Mouse (Mus musculus): ENCODE measurements around the gene Pck2. TPM values are rescaled to one million over a fixed set of nuclear protein-coding genes. Genes with fewer than 3 reads are reported as not detected.

The Pck2 gene
- 35.5 and 37.4 TPM in 2 replicates for polyA plus RNA-seq (2016; fragmentation: Nextera tagmentation; extraction: Ambion mirVana)

DNA sequence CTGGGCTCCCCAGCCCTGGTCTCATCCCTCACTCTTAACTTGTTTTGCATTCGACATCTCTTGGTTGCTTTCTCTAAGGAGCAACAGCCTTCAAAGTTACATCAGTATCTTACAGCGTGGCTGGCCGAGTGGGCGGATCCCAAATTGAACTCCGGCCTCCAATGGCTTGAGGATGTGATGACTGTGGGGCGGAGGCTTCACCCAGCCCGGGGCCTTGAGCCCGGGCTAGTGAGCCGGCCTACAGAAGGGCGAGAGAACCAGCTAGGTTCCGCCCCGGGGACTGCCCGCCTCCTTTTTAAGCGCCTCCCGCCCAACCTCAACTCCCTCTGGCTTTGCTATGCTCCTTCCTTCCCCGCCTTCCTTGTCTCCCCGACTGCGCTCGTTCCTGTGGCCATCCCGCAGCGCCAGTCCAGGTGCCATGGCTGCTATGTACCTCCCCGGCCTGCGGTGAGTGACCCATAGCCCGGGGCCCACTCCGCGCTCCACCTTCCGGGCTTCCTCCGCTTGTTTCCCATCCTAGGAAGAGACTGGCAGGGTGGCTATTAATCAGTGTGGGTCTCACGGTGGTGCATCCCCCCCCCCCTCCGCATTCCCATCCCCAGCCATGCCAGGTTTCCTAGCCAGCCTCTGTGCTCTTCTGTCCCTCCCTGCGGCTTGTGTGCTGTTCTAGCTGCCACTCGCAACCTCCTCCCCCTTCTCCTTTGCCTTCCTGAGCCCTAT, at the start of gene Pck2:
Gene Pck2 (plus strand): TSS at position 200 of the 720 bp plus-strand sequence.
- Histone ChIP-seq H3K9ac (peak within 1 kb of the TSS; percentile 87), H3K9me3 (replicated peaks) (no peaks in the 10 kb centered on the region), H3K4me2 (peak within 1 kb of the TSS; percentile 89), H3K4me3 (peak within 1 kb of the TSS; percentile 71), H3K27ac (peak within 1 kb of the TSS; percentile 87), H3K36me3 (peaks cover 30% of the 10 kb centered on the region), H3K4me1 (peaks cover 51% of the 10 kb centered on the region), H3K27me3 (replicated peaks) (0 out of 2 replicates have a peak, but pooled peaks cover 4% of the 10 kb centered on the region)
- under 1% methylated on average over 32 of the region's 32 CpGs for whole genome bisulfite sequencing (ENCODE audit: insufficient replicate concordance)
- ATAC-seq, result peak; percentile 98

DNA sequence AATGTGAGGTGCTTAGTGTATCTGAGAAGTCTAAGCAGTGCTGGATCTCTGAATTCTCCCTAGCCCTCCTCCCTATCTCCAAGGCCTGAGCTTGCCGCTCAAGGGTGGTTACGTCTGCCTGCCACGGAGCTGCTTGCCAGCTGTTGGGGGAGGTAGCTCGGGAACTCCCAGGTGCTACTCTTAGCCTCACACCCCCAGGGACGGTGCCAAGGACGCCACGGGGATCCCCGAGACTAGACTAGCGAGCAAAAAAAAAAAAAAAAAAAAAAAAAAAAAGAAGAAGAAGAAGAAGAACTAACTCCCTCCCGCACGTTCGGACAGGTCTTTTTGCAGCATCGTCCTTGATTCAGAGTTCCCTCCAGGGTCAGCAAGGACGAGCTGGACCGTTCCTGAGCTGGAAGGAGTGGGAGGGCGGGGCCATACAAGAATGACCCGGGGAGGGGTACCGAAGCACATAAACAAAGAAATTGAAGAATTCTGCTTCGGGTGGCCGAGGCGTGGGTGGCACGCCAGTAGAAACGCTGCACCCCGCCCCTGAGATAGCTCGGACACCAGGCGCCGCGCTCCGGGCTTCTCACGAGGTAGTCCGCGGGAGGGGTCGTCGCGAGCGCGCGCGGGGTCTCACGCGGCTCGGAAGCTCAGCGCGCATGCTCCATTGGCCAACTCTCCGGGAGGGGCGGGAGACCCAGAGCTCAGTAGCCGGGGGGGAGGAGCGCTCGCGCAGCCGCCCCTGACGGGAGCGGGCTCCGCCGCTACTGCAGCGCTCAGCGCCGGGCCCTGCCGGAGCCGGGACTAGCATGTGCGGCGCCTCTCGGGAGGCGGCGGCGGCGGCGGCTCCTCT, 49.5 kb upstream of the Pck2 start, which contains the start of gene Carmil3:
Gene Carmil3 (plus strand): TSS at position 291 of the 841 bp plus-strand sequence.
- ATAC-seq, result peak; percentile 62
- peak within 1 kb of the TSS; percentile 77 for H3K27ac ChIP-seq
- no peaks in the 10 kb centered on the region for H3K9me3 ChIP-seq (replicated peaks)
- whole genome bisulfite sequencing (ENCODE audit: insufficient replicate concordance), result under 1% methylated on average over 67 of the region's 68 CpGs
- H3K9ac ChIP-seq, result peak within 1 kb of the TSS; percentile 74
- H3K4me3 ChIP-seq, result peak within 1 kb of the TSS; percentile 73
- H3K4me1 ChIP-seq, result peaks cover 29% of the 10 kb centered on the region
- peak within 1 kb of the TSS; percentile 100 for H3K4me2 ChIP-seq
- H3K27me3 ChIP-seq (replicated peaks), result peaks cover 29% of the 10 kb centered on the region
- H3K36me3 ChIP-seq, result peaks cover 33% of the 10 kb centered on the region

DNA sequence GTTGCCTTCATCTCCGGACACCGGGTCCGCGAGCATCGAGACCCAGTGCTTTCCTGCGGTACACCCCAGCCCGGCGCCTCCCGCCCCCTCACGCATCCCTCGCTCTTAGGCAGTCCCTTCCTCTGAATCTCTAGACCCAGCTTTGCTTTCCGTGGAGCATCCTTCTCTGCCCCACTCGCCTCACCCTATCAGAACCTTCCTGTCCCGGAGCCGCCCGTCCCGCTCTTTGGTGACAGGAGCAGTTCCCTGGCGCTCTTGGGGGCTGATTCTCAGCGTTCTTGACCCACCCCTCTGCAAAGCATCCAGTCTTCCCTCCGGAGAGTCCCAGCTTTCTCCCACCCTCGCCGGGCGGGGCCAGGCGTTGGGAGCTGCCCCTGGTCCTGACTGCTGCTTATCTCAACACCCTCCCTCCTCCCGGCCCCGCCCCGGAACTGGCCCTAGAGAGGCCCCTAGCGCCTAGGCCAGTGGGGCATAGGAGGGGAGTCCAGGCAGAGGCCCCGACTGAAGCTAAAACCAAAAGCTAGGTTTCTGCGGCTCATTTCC, 48.7 kb upstream of the Pck2 start:
- Histone ChIP-seq H3K4me2 (peak overlapping the region; percentile 100), H3K27ac (peak overlapping the region; percentile 77), H3K9ac (peak overlapping the region; percentile 74), H3K4me1 (peaks cover 29% of the 10 kb centered on the region), H3K27me3 (replicated peaks) (peaks cover 35% of the 10 kb centered on the region), H3K4me3 (peak overlapping the region; percentile 73), H3K36me3 (peaks cover 25% of the 10 kb centered on the region), H3K9me3 (replicated peaks) (no peaks in the 10 kb centered on the region)
- WGBS (ENCODE audit: insufficient replicate concordance), result under 1% methylated on average over 29 of the region's 30 CpGs
- ATAC-seq, result peak; percentile 93

DNA sequence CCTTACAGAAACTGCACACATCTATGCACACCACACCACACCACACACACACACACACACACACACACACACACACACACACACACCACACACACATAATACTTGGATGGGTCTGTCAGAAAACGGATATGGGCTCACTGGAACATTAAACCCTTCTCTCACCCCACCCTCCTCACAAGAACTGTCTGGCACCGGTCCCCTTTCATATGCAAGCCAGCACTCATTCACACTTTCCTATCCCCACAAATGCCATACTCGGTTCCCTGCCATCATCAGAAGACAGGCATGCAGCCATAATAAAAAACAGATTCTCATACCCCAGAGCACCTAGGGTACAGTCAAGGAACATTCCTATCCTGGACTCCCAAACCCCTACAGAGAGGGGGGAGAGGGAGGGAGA, 48.0 kb upstream of the Pck2 start:
- H3K4me1 ChIP-seq, result peaks cover 30% of the 10 kb centered on the region
- 22% methylated on average over 3 of the region's 3 CpGs for WGBS (ENCODE audit: insufficient replicate concordance)
- ATAC-seq, result no peak
- peak overlapping the region; percentile 74; the same call in 1 of the 2 replicates for H3K9ac ChIP-seq
- H3K4me3 ChIP-seq, result peak overlapping the region; percentile 73; the same call in 1 of the 2 replicates
- H3K9me3 ChIP-seq (replicated peaks), result no peaks in the 10 kb centered on the region
- H3K27me3 ChIP-seq (replicated peaks), result peaks cover 35% of the 10 kb centered on the region
- H3K4me2 ChIP-seq, result peak overlapping the region; percentile 100
- H3K36me3 ChIP-seq, result peaks cover 22% of the 10 kb centered on the region
- peak overlapping the region; percentile 77 for H3K27ac ChIP-seq

DNA sequence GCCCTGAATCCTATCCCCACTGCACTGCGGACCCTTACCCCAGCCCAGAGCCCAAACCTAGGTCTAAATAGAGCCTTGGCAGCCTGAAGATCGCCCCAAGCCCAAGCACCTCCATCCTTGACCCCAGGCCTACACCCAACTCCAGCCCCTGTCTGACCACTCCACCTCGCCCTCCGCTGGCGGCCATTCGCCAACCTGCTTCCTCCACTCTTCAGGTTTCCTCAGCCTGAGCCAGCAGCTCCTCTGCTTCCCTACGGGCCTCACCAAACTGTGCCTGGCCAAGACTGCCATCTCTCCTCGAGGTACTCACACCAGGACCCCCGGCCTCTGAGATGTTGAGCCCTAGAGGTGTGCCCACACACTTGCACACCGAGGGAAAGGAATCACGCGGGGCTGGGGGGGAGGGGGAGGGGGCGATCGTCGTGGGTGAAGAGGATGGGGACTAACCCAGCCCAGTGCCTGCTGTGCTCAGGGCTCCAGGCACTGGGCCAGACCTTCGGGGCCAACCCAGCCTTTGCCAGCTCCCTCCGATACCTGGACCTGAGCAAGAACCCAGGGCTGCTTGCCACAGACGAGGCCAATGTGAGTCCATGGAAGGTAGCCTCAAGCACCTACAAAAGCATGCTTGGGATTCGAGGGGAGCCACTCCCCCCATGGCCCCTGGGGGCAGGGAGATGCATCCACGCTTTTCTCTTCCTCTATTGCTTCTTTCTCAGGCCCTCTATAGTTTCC, 44.4 kb upstream of the Pck2 start:
- ATAC-seq, result no peak
- peaks cover 5% of the 10 kb centered on the region; the same call in 1 of the 2 replicates for H3K36me3 ChIP-seq
- H3K27me3 ChIP-seq (replicated peaks), result peaks cover 39% of the 10 kb centered on the region
- 65% methylated on average over 20 of the region's 20 CpGs for WGBS (ENCODE audit: insufficient replicate concordance)
- H3K4me1 ChIP-seq, result peaks cover 25% of the 10 kb centered on the region
- no peak overlapping the region for H3K27ac ChIP-seq
- no peak overlapping the region for H3K4me2 ChIP-seq
- no peak overlapping the region for H3K9ac ChIP-seq
- no peaks in the 10 kb centered on the region for H3K9me3 ChIP-seq (replicated peaks)
- no peak overlapping the region for H3K4me3 ChIP-seq

DNA sequence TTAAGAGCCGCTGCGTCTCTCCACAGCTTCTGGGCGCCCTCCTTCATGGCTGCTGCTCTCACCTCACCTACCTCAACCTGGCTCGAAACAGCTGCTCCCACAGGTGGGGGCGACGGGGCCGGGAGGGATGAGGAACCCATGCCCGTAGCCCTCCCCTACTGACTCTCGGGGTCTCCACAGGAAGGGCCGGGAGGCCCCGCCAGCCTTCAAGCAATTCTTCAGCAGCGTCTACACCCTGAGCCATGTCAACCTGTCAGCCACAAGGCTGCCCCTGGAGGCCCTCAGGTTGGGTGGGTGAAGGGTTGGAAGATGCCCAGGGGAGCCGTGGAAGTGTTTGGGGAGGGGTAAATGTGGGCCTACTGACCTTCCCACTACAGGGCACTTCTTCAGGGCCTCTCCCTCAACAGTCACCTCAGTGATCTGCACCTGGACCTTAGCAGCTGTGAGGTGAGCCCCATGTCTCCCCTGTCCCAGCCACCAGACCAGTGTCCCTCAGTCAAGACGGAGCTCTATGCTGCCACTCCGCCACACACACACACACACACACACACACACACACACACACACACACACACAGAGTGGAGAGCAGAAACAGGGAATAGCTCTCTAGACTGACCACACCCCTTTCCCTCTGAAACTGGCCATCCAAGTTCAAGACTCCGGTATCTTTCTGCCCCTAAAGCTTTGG, 43.2 kb upstream of the Pck2 start:
- Histone ChIP-seq H3K9me3 (replicated peaks) (no peaks in the 10 kb centered on the region), H3K4me3 (no peak overlapping the region), H3K36me3 (peaks cover 5% of the 10 kb centered on the region; the same call in 1 of the 2 replicates), H3K9ac (no peak overlapping the region), H3K27me3 (replicated peaks) (peaks cover 40% of the 10 kb centered on the region), H3K27ac (no peak overlapping the region), H3K4me1 (peaks cover 13% of the 10 kb centered on the region), H3K4me2 (no peak overlapping the region)
- ATAC-seq, result peak; percentile 27; the same call in 1 of the 2 replicates
- 64% methylated on average over 14 of the region's 16 CpGs for WGBS (ENCODE audit: insufficient replicate concordance)

DNA sequence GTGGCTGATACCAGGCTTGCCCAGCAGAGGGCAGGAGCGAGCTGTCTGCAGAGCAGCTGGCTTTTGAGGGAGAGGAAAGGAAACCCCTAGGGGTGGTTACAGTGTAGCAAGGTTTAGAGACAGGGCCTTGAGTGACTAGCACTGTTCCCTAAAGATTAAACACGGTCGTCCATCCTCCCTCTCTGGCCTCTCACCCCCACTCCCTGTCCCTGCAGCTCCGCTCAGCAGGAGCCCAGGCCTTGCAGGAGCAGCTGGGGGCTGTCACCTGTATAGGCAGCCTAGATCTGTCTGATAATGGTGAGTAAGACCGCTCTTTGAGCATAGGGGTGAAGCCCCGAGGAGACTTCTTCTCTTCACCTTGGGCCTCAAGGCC, 42.6 kb upstream of the Pck2 start:
- H3K27me3 ChIP-seq (replicated peaks), result peaks cover 40% of the 10 kb centered on the region

DNA sequence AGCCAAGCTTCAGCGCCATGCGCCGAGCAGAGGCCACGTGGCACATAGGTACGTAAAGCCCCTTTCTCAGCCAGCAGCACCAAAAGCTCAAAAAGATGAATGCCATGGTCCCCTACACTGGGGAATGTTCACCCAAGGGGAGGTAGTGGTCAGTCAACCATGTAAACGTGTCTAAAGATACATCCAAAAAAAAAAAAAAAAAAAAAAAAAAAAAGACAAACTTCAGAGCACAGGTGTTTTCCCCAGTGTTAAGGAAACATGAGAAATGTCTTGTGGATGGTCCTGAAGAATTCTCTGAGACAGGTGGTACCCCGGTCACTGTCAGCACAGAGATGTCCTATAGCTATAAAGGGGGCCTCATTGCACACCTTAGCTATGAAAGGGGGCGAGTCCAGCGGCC, 34.5 kb upstream of the Pck2 start:
- 71% methylated on average over 9 of the region's 9 CpGs for WGBS (ENCODE audit: insufficient replicate concordance)
- no peak for ATAC-seq
- no peak overlapping the region for H3K9ac ChIP-seq
- peaks cover 48% of the 10 kb centered on the region for H3K27me3 ChIP-seq (replicated peaks)
- no peak overlapping the region for H3K4me2 ChIP-seq
- no peaks in the 10 kb centered on the region for H3K36me3 ChIP-seq
- no peaks in the 10 kb centered on the region for H3K9me3 ChIP-seq (replicated peaks)
- no peak overlapping the region for H3K4me3 ChIP-seq
- H3K4me1 ChIP-seq, result peaks cover 5% of the 10 kb centered on the region; the same call in 1 of the 2 replicates
- no peak overlapping the region for H3K27ac ChIP-seq

More for the DNA sequence above, 42.6 kb upstream of the Pck2 start:
- H3K27ac ChIP-seq, result no peak overlapping the region
- ATAC-seq, result peak; percentile 30
- no peak overlapping the region for H3K4me2 ChIP-seq
- H3K36me3 ChIP-seq, result peaks cover 5% of the 10 kb centered on the region; the same call in 1 of the 2 replicates
- no peak overlapping the region for H3K4me3 ChIP-seq
- no peaks in the 10 kb centered on the region for H3K9me3 ChIP-seq (replicated peaks)
- no peak overlapping the region for H3K9ac ChIP-seq
- 25% methylated on average over 6 of the region's 6 CpGs for whole genome bisulfite sequencing (ENCODE audit: insufficient replicate concordance)
- H3K4me1 ChIP-seq, result peaks cover 7% of the 10 kb centered on the region

DNA sequence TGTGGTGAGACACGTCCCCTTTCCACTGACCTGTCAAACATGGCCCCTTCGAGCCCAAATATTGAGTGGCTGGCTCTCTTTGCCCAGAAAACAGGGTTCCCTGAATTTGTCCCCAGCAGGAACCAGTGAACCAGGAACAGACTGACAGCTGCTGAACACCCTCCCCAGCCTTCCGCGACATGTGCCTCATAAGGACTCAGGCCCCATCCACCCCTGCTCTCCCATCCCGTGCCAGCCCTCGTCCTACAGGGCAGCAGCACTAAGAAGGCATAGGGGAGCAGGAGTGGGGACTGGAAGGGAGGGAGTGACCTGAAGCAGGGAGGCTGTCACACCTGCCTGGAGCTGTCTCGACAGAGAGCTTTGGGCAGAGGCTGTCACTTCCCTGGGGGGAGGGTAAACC, 32.3 kb upstream of the Pck2 start:
- Histone ChIP-seq H3K4me1 (peaks cover 12% of the 10 kb centered on the region; the same call in 1 of the 2 replicates), H3K27ac (no peak overlapping the region), H3K4me3 (no peak overlapping the region), H3K9me3 (replicated peaks) (no peaks in the 10 kb centered on the region), H3K9ac (no peak overlapping the region), H3K27me3 (replicated peaks) (peaks cover 65% of the 10 kb centered on the region), H3K36me3 (no peaks in the 10 kb centered on the region), H3K4me2 (no peak overlapping the region)
- no peak for ATAC-seq
- 45% methylated on average over 7 of the region's 7 CpGs for WGBS (ENCODE audit: insufficient replicate concordance)

DNA sequence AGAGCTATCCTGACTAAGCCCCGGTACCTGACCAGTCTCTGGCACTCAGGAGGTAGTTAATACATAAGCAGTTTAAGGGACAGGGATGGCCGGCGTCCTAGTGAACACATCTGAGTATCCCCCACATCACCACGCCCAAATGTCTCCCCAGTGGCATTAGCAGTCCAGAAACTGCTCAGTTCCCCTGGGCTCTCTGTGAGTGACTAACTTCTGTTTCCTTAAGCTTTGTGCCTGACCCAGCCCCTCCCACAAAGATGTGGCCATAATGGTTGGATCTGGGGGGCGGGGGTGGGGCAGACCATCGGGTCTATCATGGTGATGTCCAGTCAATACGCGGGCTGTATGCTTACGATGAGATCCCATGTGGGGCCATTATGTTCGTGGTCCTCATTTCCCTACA, 30.5 kb upstream of the Pck2 start:
- Histone ChIP-seq H3K36me3 (no peaks in the 10 kb centered on the region), H3K27ac (no peak overlapping the region), H3K4me2 (no peak overlapping the region), H3K4me1 (peaks cover 28% of the 10 kb centered on the region), H3K9ac (no peak overlapping the region), H3K27me3 (replicated peaks) (peaks cover 79% of the 10 kb centered on the region), H3K4me3 (no peak overlapping the region), H3K9me3 (replicated peaks) (no peaks in the 10 kb centered on the region)
- no peak for ATAC-seq
- WGBS (ENCODE audit: insufficient replicate concordance), result 70% methylated on average over 10 of the region's 10 CpGs
